In the genomic region with DNA sequence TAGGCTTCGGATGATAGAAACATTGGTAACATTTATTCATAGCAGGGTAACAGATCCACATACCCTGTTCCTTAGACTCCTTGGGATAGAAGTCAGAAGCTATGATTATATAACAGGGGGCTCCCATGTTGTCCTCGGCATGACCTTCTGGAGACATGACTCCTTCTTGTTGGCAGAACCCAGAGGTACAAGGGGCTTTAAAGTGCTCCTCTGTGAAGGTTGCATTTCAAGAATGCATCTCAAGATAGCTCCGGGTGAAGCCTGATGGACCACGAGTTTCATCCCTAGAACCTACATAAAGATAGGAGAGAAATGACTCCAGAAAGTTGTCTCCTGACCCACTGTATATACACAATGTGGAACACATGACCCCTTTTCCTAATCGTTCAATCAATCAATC, we compare ENCODE assay signal across 17 mouse cellular contexts. TPM values are rescaled to one million over a fixed set of nuclear protein-coding genes. Genes with fewer than 3 reads are reported as not detected.
DNase-seq lines count a peak whose midpoint lies in the region; TF ChIP-seq lines count a peak whose summit lies in the region.
"Had no signal": no experiment of that assay in that cellular context is flagged by ENCODE, and none has a peak within 500 bp of the region (broad histone marks: within the 10 kb centered on the region; RNA-seq: fewer than 3 reads in every experiment).

No protein-coding gene starts in this region.

- WGBS in heart, adult 2 months: 85% methylated on average over 5 of the region's 5 CpGs

- H3K9ac ChIP-seq in heart, adult 2 months (ENCODE audit: low read depth, low read length): no peak overlapping the region
- no peak overlapping the region for H3K9ac ChIP-seq in MEL (ENCODE audit: control insufficient read depth, low read depth, low read length, poor library complexity, severe bottlenecking)

- TF ChIP-seq CTCF in heart, adult 2 months (IDR thresholded peaks at IDR 0.05): no peak
- no peak for TF ChIP-seq CTCF in MEL (IDR thresholded peaks at IDR 0.05 in 2 of 3, conservative IDR thresholded peaks at IDR 0.05 in 1 of 3; ENCODE audit: control insufficient read depth in 1 of 3, insufficient read depth in 1 of 3, low read depth in 2 of 3, low read length in 3 of 3, poor library complexity in 1 of 3, severe bottlenecking in 1 of 3)

- intact Hi-C loops in heart, adult 2 months (cut with DNase I): no loop called here
- intact Hi-C loops in left cerebral cortex, postnatal 4 days (cut with DNase I): no loop called here

- H3K36me3 ChIP-seq in heart, adult 2 months (ENCODE audit: control insufficient read depth, insufficient read depth, low read length): peaks cover 3% of the 10 kb centered on the region; the same call in 1 of the 2 replicates
- H3K36me3 ChIP-seq in MEL (ENCODE audit: control insufficient read depth in 1 of 2, insufficient read depth in 2 of 2, low read length in 2 of 2): peaks cover 3 to 9% of the 10 kb centered on the region in 2 experiments; a peak in 3 of 4 replicates

- H3K9me3 ChIP-seq in MEL (replicated peaks; ENCODE audit: insufficient read depth, low read length): no peaks in the 10 kb centered on the region

- no peaks in the 10 kb centered on the region for H3K27me3 ChIP-seq in heart, adult 2 months (ENCODE audit: control insufficient read depth, insufficient read depth, low read length)
- H3K27me3 ChIP-seq in MEL (ENCODE audit: control insufficient read depth in 1 of 2, insufficient read depth in 2 of 2, low read length in 2 of 2): no peaks in the 10 kb centered on the region
- H3K27me3 ChIP-seq: CH12.LX, Patski had no signal

- DNase-seq in heart, adult 11 months: peak; percentile 28
- DNase-seq in heart, adult 2 months: no peak
- DNase-seq in MEL (ENCODE audit: low read depth, low spot score): peak; percentile 57
- DNase-seq in left cerebral cortex, postnatal 4 days: no peak
- DNase-seq: adrenal gland, adult 2 months; adrenal gland, adult 8-10 months; adrenal gland, postnatal 10 days; adrenal gland, postnatal 14 days; adrenal gland, postnatal 25 days; adrenal gland, postnatal 36 days; B cell, adult 2 months; cerebellum, adult 11 months; cerebellum, adult 11-12 months; cerebellum, adult 18-20 months; cerebellum, adult 2 months had no signal

- TF ChIP-seq RAD21 in MEL (IDR thresholded peaks at IDR 0.05; ENCODE audit: low read depth, low read length): no peak

- no peak overlapping the region for H3K4me3 ChIP-seq in heart, adult 2 months
- H3K4me3 ChIP-seq in MEL (ENCODE audit: control insufficient read depth in 1 of 2, insufficient read depth in 1 of 2, low read depth in 2 of 2, low read length in 2 of 2): no peak overlapping the region

- TF ChIP-seq EP300 in heart, adult 2 months (IDR thresholded peaks at IDR 0.05; ENCODE audit: insufficient read depth, low read depth, low read length): no peak
- TF ChIP-seq EP300 in MEL (IDR thresholded peaks at IDR 0.05; ENCODE audit: low read depth in 1 of 2, low read length in 2 of 2): no peak

- H3K27ac ChIP-seq in heart, adult 2 months: no peak overlapping the region
- H3K27ac ChIP-seq in MEL (ENCODE audit: control insufficient read depth, low read depth, low read length): no peak overlapping the region

- H3K4me1 ChIP-seq in heart, adult 2 months (ENCODE audit: control insufficient read depth, insufficient read depth, low read length): no peaks in the 10 kb centered on the region; the same call in 1 of the 2 replicates
- peaks cover 0 to 9% of the 10 kb centered on the region in 2 experiments; a peak in 2 of 4 replicates for H3K4me1 ChIP-seq in MEL (ENCODE audit: control insufficient read depth in 1 of 2, insufficient read depth in 2 of 2, low read length in 2 of 2)

- no peaks in the 10 kb centered on the region for H3K79me2 ChIP-seq in heart, adult 2 months (replicated peaks; ENCODE audit: control insufficient read depth, insufficient read depth, low read length)
- H3K79me2 ChIP-seq in MEL (ENCODE audit: control insufficient read depth, insufficient read depth, low read length, poor library complexity): peaks cover 5% of the 10 kb centered on the region; the same call in 1 of the 2 replicates

- TF ChIP-seq POLR2A in heart, adult 2 months (IDR thresholded peaks at IDR 0.05; ENCODE audit: insufficient read depth, low read depth, low read length): no peak
- peak in 1 of 2 experiments; percentile 53; a peak in 2 of 4 replicates for TF ChIP-seq POLR2A in MEL (IDR thresholded peaks at IDR 0.05; ENCODE audit: control insufficient read depth in 1 of 2, insufficient read depth in 1 of 2, low read depth in 1 of 2, low read length in 2 of 2, poor library complexity in 1 of 2)

TF ChIP-seq in MEL, 35 proteins besides CTCF, POLR2A, EP300 and RAD21:
- TF ChIP-seq CHD2 (IDR thresholded peaks at IDR 0.05; ENCODE audit: low read length) (no peak; the same call in 1 of the 2 replicates), ETS1 (IDR thresholded peaks at IDR 0.05; ENCODE audit: low read depth, low read length) (0 out of 2 replicates have a peak, but pooled peaks have one; percentile 0), TBP (IDR thresholded peaks at IDR 0.05; ENCODE audit: low read depth, low read length) (no peak), MYC (IDR thresholded peaks at IDR 0.05; ENCODE audit: low read depth, low read length) (no peak), E2F4 (IDR thresholded peaks at IDR 0.05; ENCODE audit: borderline replicate concordance, low read depth, low read length) (no peak), ELF1 (IDR thresholded peaks at IDR 0.05; ENCODE audit: low read depth, low read length) (no peak), CHD1 (IDR thresholded peaks at IDR 0.05; ENCODE audit: low read depth, low read length) (no peak), GATA1 (IDR thresholded peaks at IDR 0.05; ENCODE audit: low read depth, low read length) (0 out of 2 replicates have a peak, but pooled peaks have one; percentile 32), SMC3 (IDR thresholded peaks at IDR 0.05; ENCODE audit: low read depth, low read length) (no peak; the same call in 1 of the 2 replicates), RCOR1 (IDR thresholded peaks at IDR 0.05; ENCODE audit: low read depth, low read length) (no peak), SIN3A (IDR thresholded peaks at IDR 0.05; ENCODE audit: low read length) (no peak), MYB (IDR thresholded peaks at IDR 0.05; ENCODE audit: low read depth, low read length) (peak; percentile 25; the same call in 1 of the 2 replicates), POLR2AphosphoS2 (IDR thresholded peaks at IDR 0.05; ENCODE audit: low read length) (peak; percentile 36; the same call in 1 of the 2 replicates), BHLHE40 (IDR thresholded peaks at IDR 0.05; ENCODE audit: borderline replicate concordance, low read depth, low read length) (no peak), POLR2AphosphoS5 (IDR thresholded peaks at IDR 0.05; ENCODE audit: borderline replicate concordance, low read depth, low read length) (0 out of 2 replicates have a peak, but pooled peaks have one; percentile 12), NELFE (IDR thresholded peaks at IDR 0.05; ENCODE audit: low read depth, low read length) (0 out of 2 replicates have a peak, but pooled peaks have one; percentile 12)
TF ChIP-seq in MEL: peak in this region for 6.

RNA-seq across cellular contexts. Expression of a gene that starts 27.4 kb away (rescaled TPM):
- total RNA-seq in heart, adult 2 months (2021): 10 to 100 TPM; 65.7 to 72.1 TPM
- polyA plus RNA-seq in heart, adult 2 months (2012; rRNA removed): 24.3 and 54.1 TPM in 2 replicates
- total RNA-seq in MEL (2012; rRNA removed): 6.6 and 7.1 TPM in 2 replicates
- polyA plus RNA-seq in MEL (2012; ENCODE audit: insufficient read depth in 1 of 2, insufficient read length in 2 of 2, low read depth in 1 of 2, low replicate concordance in 2 of 2, missing spikeins in 1 of 2): 10 to 100 TPM in 1 of 2 experiments, not detected in 1; 23.2 TPM
- total RNA-seq in left cerebral cortex, postnatal 4 days (2021): 100 to 1,000 TPM; 222 to 231 TPM

Comparison
In these comparisons a context has a peak if more than half of its experiments do, and no peak if none do; other contexts are left out.
1. DNase-seq: peak in heart, adult 11 months (single experiment) and MEL (single experiment); none in heart, adult 2 months (0 of 2) and left cerebral cortex, postnatal 4 days (single experiment).